In the genomic region with DNA sequence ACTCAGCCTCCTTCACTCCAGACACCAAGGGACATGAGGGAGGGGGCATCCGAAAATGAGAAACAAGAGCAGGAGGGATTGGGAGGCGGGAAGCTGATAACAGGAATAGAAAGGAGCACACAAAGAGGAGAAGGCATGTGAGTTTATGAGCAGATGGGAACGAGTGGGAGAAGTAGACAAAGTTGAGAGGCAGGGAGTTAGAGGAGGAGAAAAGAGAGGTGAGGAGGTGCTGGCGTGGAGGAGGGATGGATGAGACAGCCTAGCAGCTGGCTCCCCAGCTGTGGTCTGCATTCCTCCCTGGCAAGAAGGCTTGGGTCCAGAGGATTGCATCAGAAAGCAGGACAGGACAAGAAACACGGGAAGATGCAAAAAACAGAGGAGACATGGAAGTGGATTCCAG, we compare ENCODE assay signal across 8 mouse cellular contexts.
DNase-seq lines count a peak whose midpoint lies in the region; ATAC-seq and TF ChIP-seq lines count a peak whose summit lies in the region.

No protein-coding gene starts in this region.

- no peak overlapping the region for H3K4me3 ChIP-seq in forebrain, embryonic 13.5 days
- no peak overlapping the region for H3K4me3 ChIP-seq in lung, embryonic 15.5 days
- H3K4me3 ChIP-seq in small intestine, adult 2 months (ENCODE audit: low read depth, low read length): no peak overlapping the region

- H3K36me3 ChIP-seq in forebrain, embryonic 13.5 days (ENCODE audit: poor library complexity, severe bottlenecking): no peaks in the 10 kb centered on the region
- H3K36me3 ChIP-seq in lung, embryonic 15.5 days: no peaks in the 10 kb centered on the region
- H3K36me3 ChIP-seq in small intestine, adult 2 months (ENCODE audit: control insufficient read depth, insufficient read depth, low read length): no peaks in the 10 kb centered on the region

- no peak for TF ChIP-seq CTCF in small intestine, adult 2 months (IDR thresholded peaks at IDR 0.05; ENCODE audit: extremely low read depth, insufficient read length, insufficient replicate concordance, low read depth, low read length)

- no peaks in the 10 kb centered on the region for H3K9me3 ChIP-seq in forebrain, embryonic 13.5 days (replicated peaks)
- no peaks in the 10 kb centered on the region for H3K9me3 ChIP-seq in lung, embryonic 15.5 days

- peaks cover 45% of the 10 kb centered on the region for H3K4me1 ChIP-seq in forebrain, embryonic 13.5 days
- peaks cover 40% of the 10 kb centered on the region for H3K4me1 ChIP-seq in lung, embryonic 15.5 days
- H3K4me1 ChIP-seq in small intestine, adult 2 months (ENCODE audit: control insufficient read depth, insufficient read depth, insufficient read length, low read length): no peaks in the 10 kb centered on the region

- intact Hi-C loops in left cerebral cortex, postnatal 4 days (cut with DNase I): no loop called here

- H3K27ac ChIP-seq in forebrain, embryonic 13.5 days: peak overlapping the region; percentile 64; the same call in 1 of the 2 replicates
- peak overlapping the region; percentile 71 for H3K27ac ChIP-seq in lung, embryonic 15.5 days
- H3K27ac ChIP-seq in small intestine, adult 2 months (ENCODE audit: insufficient read depth, low read depth, low read length): 0 out of 2 replicates have a peak overlapping the region, but pooled peaks have one; percentile 18

- WGBS in forebrain, embryonic 13.5 days: 26% methylated on average over 5 of the region's 5 CpGs
- WGBS in lung, embryonic 15.5 days: 17% methylated on average over 5 of the region's 5 CpGs
- 48% methylated on average over 5 of the region's 5 CpGs for WGBS in small intestine, adult 2 months

- TF ChIP-seq POLR2A in small intestine, adult 2 months (IDR thresholded peaks at IDR 0.05; ENCODE audit: low read depth, low read length): no peak

- peak; percentile 53 for DNase-seq in left cerebral cortex, adult 11 months (ENCODE audit: low spot score)
- no peak for DNase-seq in left cerebral cortex, postnatal 4 days
- DNase-seq in heart, postnatal 4 days: peak; percentile 47
- no peak for DNase-seq in spleen, adult 18-20 months
- no peak for DNase-seq in adrenal gland, postnatal 14 days

- peak overlapping the region; percentile 53 for H3K4me2 ChIP-seq in forebrain, embryonic 13.5 days
- peak overlapping the region; percentile 49 for H3K4me2 ChIP-seq in lung, embryonic 15.5 days

- H3K27me3 ChIP-seq in forebrain, embryonic 13.5 days: 0 out of 2 replicates have a peak, but pooled peaks cover 3% of the 10 kb centered on the region
- no peaks in the 10 kb centered on the region for H3K27me3 ChIP-seq in lung, embryonic 15.5 days
- H3K27me3 ChIP-seq in small intestine, adult 2 months (ENCODE audit: control insufficient read depth, insufficient read depth, low read length): no peaks in the 10 kb centered on the region

- no peak for ATAC-seq in forebrain, embryonic 13.5 days
- ATAC-seq in lung, embryonic 15.5 days (ENCODE audit: borderline replicate concordance, extremely low read depth, low FRiP score, low TSS enrichment): peak; percentile 36; the same call in 1 of the 2 replicates

- peak overlapping the region; percentile 56; the same call in 1 of the 2 replicates for H3K9ac ChIP-seq in forebrain, embryonic 13.5 days
- no peak overlapping the region for H3K9ac ChIP-seq in lung, embryonic 15.5 days

Comparison
In these comparisons a context has a peak if more than half of its experiments do, and no peak if none do; other contexts are left out.
1. DNase-seq: peak in left cerebral cortex, adult 11 months (single experiment) and heart, postnatal 4 days (single experiment); none in left cerebral cortex, postnatal 4 days (single experiment), spleen, adult 18-20 months (0 of 2) and adrenal gland, postnatal 14 days (single experiment).
2. H3K27ac ChIP-seq: peak in every context shown above with its lines; median percentile 71 in lung, embryonic 15.5 days; 64 in forebrain, embryonic 13.5 days; 18 in small intestine, adult 2 months.